Mouse (Mus musculus): ENCODE measurements around the gene Rph3a. TPM values are rescaled to one million over a fixed set of nuclear protein-coding genes. Genes with fewer than 3 reads are reported as not detected.
A peak's percentile ranks its signal among the peaks of the same experiment; 100 is the strongest.

Rph3a gene
- polyA plus RNA-seq (2015; fragmentation: Nextera tagmentation; extraction: Ambion mirVana) = 27.4 and 30.2 TPM in 2 replicates

DNA sequence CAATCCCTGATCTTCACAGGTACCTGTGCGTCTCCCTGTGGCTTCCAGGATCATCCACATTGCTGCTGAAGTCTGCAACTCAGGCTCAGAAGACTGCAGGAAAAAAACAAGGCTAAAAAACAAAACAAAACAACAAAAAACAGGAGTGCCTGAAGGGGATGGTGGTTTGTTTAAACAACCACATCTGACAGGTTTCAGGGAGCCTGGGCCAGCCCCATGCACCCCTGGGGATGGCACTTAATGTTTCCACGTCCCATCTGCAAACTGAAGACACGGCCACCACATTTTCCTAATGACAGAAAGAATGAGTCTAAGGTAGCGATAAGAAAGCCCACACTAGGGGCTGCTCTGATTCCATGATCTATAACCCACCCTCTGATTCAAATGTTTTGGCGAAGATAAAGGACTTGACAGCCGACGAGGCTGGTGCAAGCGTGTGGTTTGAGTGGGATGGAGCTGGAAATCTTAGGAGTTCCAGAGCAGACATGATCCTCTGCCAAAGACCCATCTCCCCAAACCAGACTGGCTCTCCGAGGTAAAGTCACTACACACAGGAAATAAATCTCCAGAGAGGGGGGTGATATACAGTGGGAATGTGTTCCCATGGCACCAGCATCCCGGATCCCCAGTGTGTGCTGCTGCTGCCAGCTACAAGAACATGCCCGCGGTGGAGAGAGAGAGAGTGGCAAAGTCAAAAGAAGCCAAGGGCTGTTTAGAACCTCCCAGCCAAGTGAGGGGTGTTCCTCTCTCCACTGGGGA is at the start of gene Rph3a:
Gene Rph3a (minus strand): TSS at position 282 of the 759 bp plus-strand sequence.
- Histone ChIP-seq H3K36me3 (ENCODE audit: control insufficient read depth, insufficient read depth, low read length) (no peaks in the 10 kb centered on the region), H3K4me2 (ENCODE audit: low read length) (peak within 1 kb of the TSS; percentile 62), H3K9me3 (replicated peaks; ENCODE audit: control insufficient read depth, low read length, poor library complexity, severe bottlenecking) (no peaks in the 10 kb centered on the region), H3K27ac (ENCODE audit: low read length) (peak within 1 kb of the TSS; percentile 72), H3K27me3 (ENCODE audit: control insufficient read depth, insufficient read depth, low read depth, low read length) (no peaks in the 10 kb centered on the region), H3K4me1 (ENCODE audit: control insufficient read depth, insufficient read depth, low read length) (peaks cover 21% of the 10 kb centered on the region), H3K9ac (ENCODE audit: low read depth, low read length) (peak within 1 kb of the TSS; percentile 52), H3K4me3 (ENCODE audit: low read depth, low read length) (peak within 1 kb of the TSS; percentile 41)
- WGBS = 50% methylated on average over 12 of the region's 12 CpGs
- no peak for ATAC-seq

DNA sequence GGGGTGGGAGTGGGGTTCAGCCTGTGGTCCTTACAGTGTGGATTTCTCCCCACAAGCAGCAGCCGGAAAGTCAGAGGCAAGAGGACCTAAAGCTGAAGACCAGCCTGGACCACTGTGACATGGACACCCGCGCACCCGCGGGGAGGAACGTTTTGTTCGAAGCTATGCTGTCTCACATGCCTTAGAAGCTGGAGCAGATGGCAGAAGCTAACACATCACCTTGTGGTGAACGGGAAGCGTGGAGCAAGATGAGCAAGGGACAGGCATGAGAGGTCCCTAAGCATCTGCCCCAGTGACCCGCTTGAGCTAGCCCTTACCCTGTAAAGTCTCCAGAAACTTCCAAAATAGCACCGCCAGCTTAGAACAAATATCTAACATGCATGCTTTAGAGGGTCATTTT is 48.4 kb upstream of the Rph3a start:
- H3K36me3 ChIP-seq (ENCODE audit: control insufficient read depth, insufficient read depth, low read length) = no peaks in the 10 kb centered on the region
- WGBS = 92% methylated on average over 11 of the region's 11 CpGs
- H3K9ac ChIP-seq (ENCODE audit: low read depth, low read length) = no peak overlapping the region
- no peak overlapping the region for H3K4me3 ChIP-seq (ENCODE audit: low read depth, low read length)
- peaks cover 6% of the 10 kb centered on the region; the same call in 1 of the 2 replicates for H3K4me1 ChIP-seq (ENCODE audit: control insufficient read depth, insufficient read depth, low read length)
- no peak overlapping the region for H3K27ac ChIP-seq (ENCODE audit: low read length)
- ATAC-seq = no peak
- no peaks in the 10 kb centered on the region for H3K9me3 ChIP-seq (replicated peaks; ENCODE audit: control insufficient read depth, low read length, poor library complexity, severe bottlenecking)
- no peaks in the 10 kb centered on the region for H3K27me3 ChIP-seq (ENCODE audit: control insufficient read depth, insufficient read depth, low read depth, low read length)
- no peak overlapping the region for H3K4me2 ChIP-seq (ENCODE audit: low read length)

- Histone ChIP-seq H3K36me3 (ENCODE audit: control insufficient read depth, insufficient read depth, low read length) (no peaks in the 10 kb centered on the region), H3K27ac (ENCODE audit: low read length) (no peak overlapping the region), H3K9me3 (replicated peaks; ENCODE audit: control insufficient read depth, low read length, poor library complexity, severe bottlenecking) (no peaks in the 10 kb centered on the region), H3K9ac (ENCODE audit: low read depth, low read length) (no peak overlapping the region), H3K27me3 (ENCODE audit: control insufficient read depth, insufficient read depth, low read depth, low read length) (no peaks in the 10 kb centered on the region), H3K4me3 (ENCODE audit: low read depth, low read length) (no peak overlapping the region), H3K4me2 (ENCODE audit: low read length) (no peak overlapping the region), H3K4me1 (ENCODE audit: control insufficient read depth, insufficient read depth, low read length) (no peaks in the 10 kb centered on the region)
- no peak for ATAC-seq
- WGBS = 83% methylated on average over 9 of the region's 9 CpGs
These were observed 44.0 kb upstream of the Rph3a start for GRCm38 (mm10) chr5:121053886-121054285.

DNA sequence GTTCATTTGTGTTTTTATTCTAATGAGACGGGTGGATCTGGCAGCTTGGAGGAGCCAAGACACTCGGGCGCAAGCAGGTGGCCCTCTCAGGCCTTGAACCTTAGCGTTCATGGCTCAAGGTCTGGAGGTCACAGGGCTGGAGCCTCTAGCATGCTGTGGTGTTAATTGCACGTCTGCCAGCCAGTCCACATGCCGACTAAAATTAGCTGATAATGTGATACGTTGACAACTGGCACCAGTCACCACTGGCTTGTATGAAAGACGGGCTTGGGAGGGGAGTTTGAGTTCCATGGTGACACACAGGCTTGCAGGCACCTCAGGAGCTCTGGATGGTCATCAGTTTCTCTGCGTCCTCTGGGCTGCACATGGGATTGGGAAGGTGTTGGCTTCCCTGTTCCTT is 31.9 kb upstream of the Rph3a start:
- H3K9me3 ChIP-seq (replicated peaks; ENCODE audit: control insufficient read depth, low read length, poor library complexity, severe bottlenecking) = no peaks in the 10 kb centered on the region
- H3K36me3 ChIP-seq (ENCODE audit: control insufficient read depth, insufficient read depth, low read length) = no peaks in the 10 kb centered on the region
- ATAC-seq = no peak
- H3K9ac ChIP-seq (ENCODE audit: low read depth, low read length) = no peak overlapping the region
- no peaks in the 10 kb centered on the region for H3K4me1 ChIP-seq (ENCODE audit: control insufficient read depth, insufficient read depth, low read length)
- no peak overlapping the region for H3K4me2 ChIP-seq (ENCODE audit: low read length)
- no peak overlapping the region for H3K27ac ChIP-seq (ENCODE audit: low read length)
- 73% methylated on average over 9 of the region's 9 CpGs for WGBS
- H3K27me3 ChIP-seq (ENCODE audit: control insufficient read depth, insufficient read depth, low read depth, low read length) = no peaks in the 10 kb centered on the region; the same call in 1 of the 2 replicates
- no peak overlapping the region for H3K4me3 ChIP-seq (ENCODE audit: low read depth, low read length)

DNA sequence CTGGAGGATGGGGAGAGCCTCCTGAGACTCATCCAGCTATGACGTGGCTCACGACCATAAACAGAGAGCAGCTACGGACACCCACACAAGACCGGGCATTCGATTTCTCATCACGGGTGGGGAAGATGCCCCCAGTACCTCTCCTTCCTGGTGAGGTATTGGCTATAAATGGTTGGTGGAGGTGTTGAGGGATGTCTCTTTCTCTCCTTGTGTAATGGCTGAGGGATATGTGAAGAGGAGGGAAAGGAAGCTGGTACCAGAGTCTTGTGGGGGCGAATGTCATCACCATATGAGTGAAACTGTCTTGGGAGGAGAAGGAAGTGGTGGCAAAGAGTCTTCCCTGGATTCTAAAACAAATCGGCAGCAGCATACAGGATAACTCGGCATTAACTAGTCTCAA is 29.6 kb upstream of the Rph3a start:
- Histone ChIP-seq H3K9me3 (replicated peaks; ENCODE audit: control insufficient read depth, low read length, poor library complexity, severe bottlenecking) (no peaks in the 10 kb centered on the region), H3K27ac (ENCODE audit: low read length) (no peak overlapping the region), H3K4me1 (ENCODE audit: control insufficient read depth, insufficient read depth, low read length) (no peaks in the 10 kb centered on the region), H3K4me2 (ENCODE audit: low read length) (no peak overlapping the region), H3K27me3 (ENCODE audit: control insufficient read depth, insufficient read depth, low read depth, low read length) (no peaks in the 10 kb centered on the region; the same call in 1 of the 2 replicates), H3K9ac (ENCODE audit: low read depth, low read length) (no peak overlapping the region), H3K4me3 (ENCODE audit: low read depth, low read length) (no peak overlapping the region), H3K36me3 (ENCODE audit: control insufficient read depth, insufficient read depth, low read length) (no peaks in the 10 kb centered on the region)
- 80% methylated on average over 9 of the region's 9 CpGs for WGBS
- ATAC-seq = no peak

- no peak for ATAC-seq
- Histone ChIP-seq H3K4me2 (ENCODE audit: low read length) (no peak overlapping the region), H3K27ac (ENCODE audit: low read length) (no peak overlapping the region), H3K4me3 (ENCODE audit: low read depth, low read length) (no peak overlapping the region), H3K27me3 (ENCODE audit: control insufficient read depth, insufficient read depth, low read depth, low read length) (no peaks in the 10 kb centered on the region), H3K9ac (ENCODE audit: low read depth, low read length) (no peak overlapping the region), H3K4me1 (ENCODE audit: control insufficient read depth, insufficient read depth, low read length) (0 out of 2 replicates have a peak, but pooled peaks cover 3% of the 10 kb centered on the region), H3K9me3 (replicated peaks; ENCODE audit: control insufficient read depth, low read length, poor library complexity, severe bottlenecking) (no peaks in the 10 kb centered on the region), H3K36me3 (ENCODE audit: control insufficient read depth, insufficient read depth, low read length) (no peaks in the 10 kb centered on the region)
- WGBS = 81% methylated on average over 9 of the region's 9 CpGs
These were observed 20.3 kb upstream of the Rph3a start for GRCm38 (mm10) chr5:121030161-121030560.

DNA sequence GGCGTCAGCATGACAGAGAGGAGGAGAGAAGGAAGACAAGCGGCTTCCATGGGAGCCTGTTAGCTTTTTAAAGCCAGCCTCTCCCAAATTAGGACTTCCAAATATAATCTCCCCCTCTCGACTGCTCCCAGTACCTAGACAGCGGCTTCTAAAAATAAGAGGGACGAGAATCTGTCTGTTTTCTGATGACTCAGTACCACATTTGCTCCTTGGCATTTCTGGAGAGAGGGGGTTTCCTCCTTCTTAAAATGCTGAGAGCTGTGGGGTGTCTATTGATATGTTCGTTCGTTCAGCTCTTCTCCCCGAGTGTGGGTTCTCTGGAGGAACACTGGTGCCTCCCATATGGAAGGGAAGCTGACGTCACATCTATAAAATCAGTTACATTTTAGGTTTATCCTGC is 9.6 kb upstream of the Rph3a start:
- no peak overlapping the region for H3K9ac ChIP-seq (ENCODE audit: low read depth, low read length)
- ATAC-seq = no peak
- H3K27ac ChIP-seq (ENCODE audit: low read length) = no peak overlapping the region
- H3K36me3 ChIP-seq (ENCODE audit: control insufficient read depth, insufficient read depth, low read length) = no peaks in the 10 kb centered on the region
- H3K27me3 ChIP-seq (ENCODE audit: control insufficient read depth, insufficient read depth, low read depth, low read length) = no peaks in the 10 kb centered on the region
- peaks cover 2% of the 10 kb centered on the region; the same call in 1 of the 2 replicates for H3K9me3 ChIP-seq (replicated peaks; ENCODE audit: control insufficient read depth, low read length, poor library complexity, severe bottlenecking)
- peaks cover 4% of the 10 kb centered on the region; the same call in 1 of the 2 replicates for H3K4me1 ChIP-seq (ENCODE audit: control insufficient read depth, insufficient read depth, low read length)
- no peak overlapping the region for H3K4me2 ChIP-seq (ENCODE audit: low read length)
- WGBS = 70% methylated on average over 9 of the region's 9 CpGs
- H3K4me3 ChIP-seq (ENCODE audit: low read depth, low read length) = no peak overlapping the region

DNA sequence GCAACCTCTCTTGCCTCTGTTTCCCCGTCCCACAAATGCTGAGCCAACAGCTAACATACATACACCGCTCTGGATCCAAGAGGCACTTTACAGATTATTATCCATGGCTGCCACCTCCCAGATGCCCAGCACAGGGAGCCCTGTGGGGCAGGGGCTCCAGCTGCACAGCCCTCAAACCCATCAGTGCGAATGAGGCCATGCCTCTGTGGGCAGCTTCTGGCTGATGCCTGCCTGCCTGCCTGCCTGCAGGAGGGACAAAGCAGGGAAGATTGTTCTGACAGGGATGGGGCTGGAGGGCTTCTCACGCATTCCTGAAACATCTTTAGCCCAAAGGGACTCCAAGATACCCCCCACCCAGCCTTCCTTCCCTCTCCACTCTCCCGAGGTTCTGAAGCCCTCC is 7.8 kb upstream of the Rph3a start:
- H3K36me3 ChIP-seq (ENCODE audit: control insufficient read depth, insufficient read depth, low read length) = no peaks in the 10 kb centered on the region
- no peak overlapping the region for H3K4me2 ChIP-seq (ENCODE audit: low read length)
- no peak overlapping the region for H3K4me3 ChIP-seq (ENCODE audit: low read depth, low read length)
- H3K9me3 ChIP-seq (replicated peaks; ENCODE audit: control insufficient read depth, low read length, poor library complexity, severe bottlenecking) = peaks cover 2% of the 10 kb centered on the region; the same call in 1 of the 2 replicates
- H3K27ac ChIP-seq (ENCODE audit: low read length) = no peak overlapping the region
- peaks cover 7% of the 10 kb centered on the region; the same call in 1 of the 2 replicates for H3K4me1 ChIP-seq (ENCODE audit: control insufficient read depth, insufficient read depth, low read length)
- H3K9ac ChIP-seq (ENCODE audit: low read depth, low read length) = no peak overlapping the region
- ATAC-seq = no peak
- 60% methylated on average over 5 of the region's 5 CpGs for WGBS
- no peaks in the 10 kb centered on the region for H3K27me3 ChIP-seq (ENCODE audit: control insufficient read depth, insufficient read depth, low read depth, low read length)

GRCm38 (mm10) chr5:121016405-121016804 is 6.5 kb upstream of the Rph3a start:
- Histone ChIP-seq H3K27me3 (ENCODE audit: control insufficient read depth, insufficient read depth, low read depth, low read length) (no peaks in the 10 kb centered on the region), H3K4me2 (ENCODE audit: low read length) (no peak overlapping the region), H3K4me3 (ENCODE audit: low read depth, low read length) (no peak overlapping the region), H3K27ac (ENCODE audit: low read length) (no peak overlapping the region), H3K9ac (ENCODE audit: low read depth, low read length) (no peak overlapping the region), H3K36me3 (ENCODE audit: control insufficient read depth, insufficient read depth, low read length) (no peaks in the 10 kb centered on the region), H3K4me1 (ENCODE audit: control insufficient read depth, insufficient read depth, low read length) (peaks cover 9% of the 10 kb centered on the region; the same call in 1 of the 2 replicates), H3K9me3 (replicated peaks; ENCODE audit: control insufficient read depth, low read length, poor library complexity, severe bottlenecking) (no peaks in the 10 kb centered on the region)
- no peak for ATAC-seq
- 35% methylated on average over 12 of the region's 12 CpGs for WGBS
